Mouse (Mus musculus): ENCODE results near the gene Nupl1. TPM values are rescaled to one million over a fixed set of nuclear protein-coding genes. Genes with fewer than 3 reads are reported as not detected.

Nupl1 gene
- total RNA-seq (2021) = under 1 TPM in 1 of 2 experiments, not detected in 1; 0.12 TPM

DNA sequence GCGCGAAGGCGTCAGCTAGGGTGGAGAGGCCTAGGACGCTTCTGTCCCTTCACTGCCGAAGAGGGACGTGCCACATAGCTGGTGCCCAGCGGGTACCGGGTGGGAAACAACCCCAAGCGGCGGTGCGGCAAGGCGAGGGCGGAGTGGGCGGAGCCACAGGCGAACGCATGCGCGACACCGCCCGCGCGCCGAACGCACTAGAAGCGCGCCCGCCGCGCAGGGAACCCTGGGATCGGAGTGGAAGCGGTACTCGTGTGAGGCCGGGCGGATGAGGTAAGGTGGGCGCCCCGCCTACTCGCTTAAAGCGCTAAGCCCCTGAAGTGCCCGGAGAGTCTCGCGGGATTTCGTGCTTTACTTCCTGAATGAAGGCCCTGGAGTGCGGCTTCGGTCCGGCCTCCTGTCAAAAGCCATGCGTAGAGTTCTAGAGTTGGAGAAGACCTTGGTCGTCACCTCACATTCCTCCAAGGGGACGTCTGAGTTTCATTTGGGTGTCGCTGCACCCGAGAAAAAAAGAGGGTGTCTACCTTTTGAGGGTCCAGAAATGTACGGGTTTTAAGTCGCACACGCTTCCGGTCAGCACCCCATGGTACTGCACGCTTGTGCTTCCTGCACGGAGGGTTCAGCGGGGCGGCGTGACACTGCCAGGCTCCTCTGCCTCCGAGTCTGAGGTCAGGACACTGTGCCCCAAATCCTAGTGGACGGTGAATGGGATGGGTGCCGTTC, at the start of gene Nupl1, which contains the start of gene Gm49336:
Gene Nupl1, minus strand, starts transcription at position 151 of the 723 bp plus-strand sequence.
Gene Gm49336, minus strand, starts transcription at position 227 of the 723 bp plus-strand sequence.
- DNase-seq (ENCODE audit: extremely low spot score in 1 of 2, low spot score in 1 of 2) = peak; percentile 91

DNA sequence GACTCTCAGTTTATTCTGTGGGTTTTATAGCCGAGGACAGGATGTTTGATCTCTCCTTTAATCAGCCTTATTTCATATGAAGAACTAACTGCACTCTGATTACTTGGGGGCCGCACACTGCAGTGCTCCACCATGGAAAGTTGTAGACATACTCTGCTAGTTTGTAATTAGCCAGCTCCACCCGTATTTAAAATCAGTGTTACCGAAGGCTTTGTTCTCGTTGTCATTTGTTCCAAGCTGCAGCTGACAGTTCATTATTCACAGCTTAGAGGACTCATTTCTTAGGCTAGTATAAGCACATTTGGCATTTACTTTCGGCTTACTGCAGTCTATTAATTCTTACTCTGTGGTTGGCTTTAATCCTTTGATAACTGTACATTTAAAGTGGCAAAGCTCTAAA, 49.8 kb upstream of the Nupl1 start:
- no peak for DNase-seq (ENCODE audit: extremely low spot score in 1 of 2, low spot score in 1 of 2)

DNA sequence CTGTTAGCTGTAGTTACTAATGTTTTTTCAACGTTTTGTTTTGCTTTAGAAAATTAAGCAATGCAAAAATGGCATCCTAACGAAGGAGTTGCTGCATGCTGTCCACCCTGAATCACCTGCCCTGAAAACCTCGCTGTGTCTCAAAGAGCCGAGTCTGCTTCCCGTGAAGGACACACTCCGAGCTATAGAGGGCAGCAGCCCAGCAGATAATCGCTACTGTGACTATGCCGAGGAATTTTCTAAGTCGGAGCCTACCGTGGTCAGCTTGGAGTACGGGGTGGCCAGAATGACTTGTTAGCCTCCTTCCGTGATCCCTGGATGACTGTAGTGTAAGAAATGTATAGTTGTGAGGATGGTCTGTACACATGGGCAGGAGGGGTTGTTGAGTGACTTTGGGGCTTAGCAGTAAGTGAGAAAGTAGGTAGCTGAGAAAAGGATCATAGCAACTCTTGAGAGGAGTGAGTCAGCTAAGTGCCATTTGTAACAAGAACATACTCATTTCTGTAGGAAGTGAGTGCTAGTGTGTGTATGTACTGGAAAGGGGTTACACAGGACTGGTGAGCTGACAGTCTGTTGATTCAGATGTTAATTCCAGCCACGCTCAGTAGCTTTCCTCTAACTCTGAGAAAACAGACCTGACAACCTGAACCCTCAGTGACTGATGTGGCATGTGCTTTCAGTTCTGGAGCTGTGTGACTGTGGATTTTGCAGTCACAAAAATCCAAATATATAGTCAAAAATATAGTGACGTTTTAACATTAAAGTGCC, 49.2 kb upstream of the Nupl1 start:
- DNase-seq (ENCODE audit: extremely low spot score in 1 of 2, low spot score in 1 of 2) = no peak

DNA sequence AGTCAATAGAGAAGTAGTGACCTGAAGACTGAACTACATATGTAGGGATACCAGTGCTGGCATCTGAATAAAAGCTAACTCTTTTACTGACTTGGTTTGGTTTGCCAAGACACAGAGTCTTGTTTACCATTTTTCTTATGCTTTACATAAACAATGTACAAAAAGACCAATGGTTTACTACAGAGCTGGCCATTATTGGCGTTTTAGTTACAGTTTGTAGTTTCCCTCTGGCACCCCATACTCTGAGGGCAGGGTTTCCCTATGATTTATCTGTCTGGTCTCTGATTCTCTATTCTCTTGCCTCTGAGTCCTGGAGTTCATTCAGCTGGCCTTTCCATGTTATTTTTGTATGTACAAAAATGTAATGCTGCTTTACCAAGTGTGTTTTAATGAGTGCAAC, 44.3 kb upstream of the Nupl1 start:
- no peak for DNase-seq (ENCODE audit: extremely low spot score in 1 of 2, low spot score in 1 of 2)

DNA sequence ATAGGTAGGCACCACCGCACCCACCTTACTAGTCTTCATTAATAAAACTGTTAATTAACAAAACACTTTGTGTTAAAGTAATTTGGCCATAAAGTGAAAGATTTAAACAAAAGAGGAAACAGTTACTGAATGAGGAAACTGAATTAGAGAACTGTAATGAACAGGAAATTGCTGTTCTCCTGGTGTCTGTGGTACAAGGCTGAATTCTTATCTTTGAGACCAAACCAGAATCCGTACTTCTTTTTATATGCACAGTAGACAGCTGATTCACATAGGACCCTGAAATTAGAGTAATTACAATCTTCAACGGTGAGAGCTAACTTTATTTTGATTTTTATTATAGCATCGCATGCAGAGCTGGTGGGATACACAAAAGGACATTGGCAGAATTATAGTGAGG, 39.1 kb upstream of the Nupl1 start:
- no peak for DNase-seq (ENCODE audit: extremely low spot score in 1 of 2, low spot score in 1 of 2)

DNA sequence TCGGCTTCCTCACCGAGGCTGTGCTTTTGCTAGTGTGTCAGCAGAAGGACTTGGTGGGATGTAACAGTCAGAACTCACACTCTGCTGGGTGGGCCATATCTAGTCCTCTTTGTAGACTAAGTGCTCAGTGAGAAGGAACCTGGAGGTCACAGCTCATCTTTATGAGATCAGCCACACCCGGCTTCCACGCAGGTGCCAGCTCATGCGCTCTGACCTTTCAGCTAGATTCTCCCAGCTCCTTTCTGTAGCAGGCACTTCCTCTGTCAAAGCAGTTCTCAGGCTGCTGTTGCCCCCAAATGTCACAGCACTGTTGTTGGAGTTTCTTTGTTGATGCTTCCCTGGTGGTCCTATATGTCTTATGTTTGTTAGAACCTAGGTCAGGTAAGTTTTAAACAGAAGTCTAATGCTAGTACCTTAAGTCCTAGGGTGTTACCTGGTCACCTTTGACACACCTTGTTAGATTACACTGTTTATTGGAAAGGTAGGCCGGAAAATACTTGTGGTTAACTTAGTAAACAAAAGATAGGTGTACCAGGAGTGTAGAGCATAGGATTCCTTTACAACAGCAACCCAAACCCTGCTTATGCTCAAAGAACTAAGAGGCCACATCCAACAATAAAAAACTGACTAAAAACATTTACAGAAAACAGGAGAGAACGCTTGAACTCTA, 35.1 kb upstream of the Nupl1 start:
- no peak for DNase-seq (ENCODE audit: extremely low spot score in 1 of 2, low spot score in 1 of 2)

DNA sequence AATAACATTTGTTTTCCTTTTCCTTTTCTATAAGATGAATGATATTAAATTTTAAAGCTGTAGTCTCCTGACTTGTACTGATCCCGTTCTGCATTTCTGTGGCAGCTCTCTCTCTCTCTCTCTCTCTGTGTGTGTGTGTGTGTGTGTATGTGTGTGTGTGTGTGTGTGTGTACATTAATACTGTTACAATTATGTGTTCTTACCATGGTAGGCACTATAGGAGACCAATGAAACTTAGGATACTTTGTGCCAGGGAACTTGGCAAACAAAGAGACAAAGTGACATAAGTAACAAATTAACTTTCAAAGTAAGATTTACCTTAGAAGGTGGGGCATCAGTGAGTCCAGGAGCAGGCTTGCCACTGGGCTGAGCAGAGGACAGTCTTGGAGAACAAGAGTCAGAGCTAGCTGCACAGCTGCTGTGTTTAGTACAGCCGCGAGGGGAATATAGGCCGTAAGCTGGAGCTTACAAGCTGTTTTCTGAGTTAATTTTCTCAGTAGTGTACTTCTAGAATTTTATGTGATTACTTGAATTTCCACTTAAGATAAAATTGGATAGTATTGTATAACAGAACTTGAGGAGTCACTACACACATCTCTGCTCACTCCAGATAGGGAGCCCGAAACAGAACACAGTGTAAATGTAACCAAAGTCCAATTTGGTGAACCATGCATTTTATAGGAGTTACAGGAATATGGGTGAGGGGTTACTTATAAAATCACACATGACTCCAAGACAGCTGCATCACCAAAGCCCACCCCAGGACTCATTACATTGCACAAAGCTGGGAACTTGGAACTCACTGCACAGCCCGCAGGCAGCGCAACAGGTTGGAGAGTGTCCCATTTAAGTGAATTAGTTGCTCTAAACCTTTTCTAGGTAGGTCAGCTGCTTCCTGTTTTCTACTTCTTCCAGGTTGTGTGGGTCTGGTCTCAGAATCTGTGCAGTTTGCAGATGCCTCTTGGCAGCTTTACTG, 24.4 kb upstream of the Nupl1 start:
- DNase-seq (ENCODE audit: extremely low spot score in 1 of 2, low spot score in 1 of 2) = no peak

DNA sequence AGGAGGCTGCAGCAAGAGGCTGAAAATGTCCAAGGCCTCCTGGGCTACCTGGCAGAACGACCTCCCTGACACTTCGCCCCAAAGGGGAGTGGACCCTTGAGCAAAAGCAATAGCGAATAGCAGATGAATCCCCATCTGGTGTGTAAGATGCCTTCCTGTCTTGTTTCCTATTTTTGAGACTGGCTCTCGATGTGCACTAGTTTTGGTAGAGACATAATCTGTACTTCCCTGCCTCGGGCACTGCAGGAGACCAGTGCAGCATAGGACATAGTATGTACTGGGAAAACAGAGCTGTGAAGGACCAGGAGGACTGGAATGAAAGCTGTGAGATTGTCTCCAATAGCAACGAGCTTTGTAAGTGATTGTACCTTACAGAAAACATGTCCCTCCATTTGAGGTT, 22.1 kb upstream of the Nupl1 start:
- DNase-seq (ENCODE audit: extremely low spot score in 1 of 2, low spot score in 1 of 2) = no peak

DNA sequence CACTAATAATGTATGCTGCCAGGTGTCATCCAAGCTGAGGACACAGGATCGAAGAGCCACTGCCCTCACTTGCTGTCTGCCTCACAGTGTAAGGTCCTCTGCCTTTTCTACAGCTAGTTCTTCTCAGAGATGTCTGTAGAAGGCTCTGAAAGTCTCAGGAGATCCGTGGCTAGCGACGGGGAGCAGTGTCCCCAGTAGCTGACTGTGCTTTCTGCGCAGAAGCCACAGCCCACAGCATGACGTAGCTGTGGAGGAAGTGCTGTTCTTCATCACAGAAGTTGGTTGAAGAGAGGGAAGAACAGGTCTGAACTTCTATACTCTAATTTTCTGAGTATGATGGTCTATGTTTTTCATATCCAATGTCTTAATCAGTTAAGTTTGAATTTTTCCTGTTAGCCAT, 18.1 kb upstream of the Nupl1 start:
- DNase-seq (ENCODE audit: extremely low spot score in 1 of 2, low spot score in 1 of 2) = no peak

DNA sequence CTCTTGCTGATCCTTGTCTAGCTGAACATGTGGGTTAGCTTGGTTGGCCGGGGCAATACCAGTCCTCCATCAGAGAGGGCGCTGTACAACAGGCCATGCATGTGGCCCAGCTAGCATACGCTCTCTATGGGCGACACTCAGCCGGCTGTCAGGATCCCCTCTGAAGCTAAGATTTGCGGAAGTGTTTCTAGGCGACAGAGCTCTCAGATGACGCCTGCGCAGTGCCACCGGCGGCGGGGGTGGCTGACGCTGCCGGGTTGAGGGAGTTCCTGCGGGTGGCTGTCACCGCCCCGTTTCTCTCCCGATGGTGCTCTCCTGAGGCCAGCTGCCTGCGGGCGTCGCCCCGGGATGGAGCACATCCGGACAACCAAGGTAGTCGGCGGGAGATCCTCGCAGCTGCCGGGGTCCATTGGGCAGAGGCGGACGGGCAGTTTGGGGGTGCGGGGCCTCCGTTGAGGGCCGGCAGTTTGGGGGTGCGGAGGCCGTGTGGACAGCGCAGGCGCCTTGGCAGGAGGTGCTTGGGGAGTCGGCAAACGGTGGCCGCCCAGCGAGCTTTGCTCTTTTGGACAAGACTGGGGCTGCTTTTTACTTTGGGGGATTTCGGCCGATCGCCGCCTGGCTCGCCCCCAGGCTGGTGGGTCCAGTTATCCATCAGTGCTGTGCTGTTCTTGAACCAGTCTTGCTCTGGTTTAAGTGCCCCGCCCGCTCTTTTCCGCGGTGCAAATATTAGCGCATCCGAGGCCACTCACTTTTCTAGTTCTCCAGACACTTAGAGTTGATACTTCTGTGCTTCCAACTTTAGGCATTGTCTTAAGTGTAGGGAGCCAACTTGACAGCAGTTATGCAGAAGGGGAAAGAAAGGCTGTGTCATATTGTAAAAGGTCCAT, 14.0 kb upstream of the Nupl1 start, which contains the start of gene Mtmr6:
Gene Mtmr6, plus strand, starts transcription at position 239 of the 887 bp plus-strand sequence.
- DNase-seq (ENCODE audit: extremely low spot score in 1 of 2, low spot score in 1 of 2) = peak; percentile 87 to 94

DNA sequence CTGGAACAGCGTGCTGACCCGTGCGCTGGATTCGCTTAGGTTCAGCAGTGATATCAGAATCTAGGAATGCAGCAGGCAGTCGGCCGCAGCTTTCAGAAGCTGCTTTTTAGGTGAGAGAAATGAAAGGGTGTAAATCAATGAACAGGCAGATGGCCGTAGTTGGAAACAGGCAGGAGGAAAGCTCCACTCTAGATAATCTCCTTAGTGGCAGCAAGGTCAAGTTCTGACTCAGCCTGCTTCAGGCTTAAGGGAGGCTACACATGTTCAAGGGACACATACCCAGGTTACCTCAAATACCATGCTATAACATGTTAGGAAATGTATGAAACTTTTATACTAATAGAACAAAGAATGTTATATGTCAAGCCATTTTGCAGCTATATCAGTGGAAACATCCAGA, 11.1 kb upstream of the Nupl1 start:
- DNase-seq (ENCODE audit: extremely low spot score in 1 of 2, low spot score in 1 of 2) = no peak

DNA sequence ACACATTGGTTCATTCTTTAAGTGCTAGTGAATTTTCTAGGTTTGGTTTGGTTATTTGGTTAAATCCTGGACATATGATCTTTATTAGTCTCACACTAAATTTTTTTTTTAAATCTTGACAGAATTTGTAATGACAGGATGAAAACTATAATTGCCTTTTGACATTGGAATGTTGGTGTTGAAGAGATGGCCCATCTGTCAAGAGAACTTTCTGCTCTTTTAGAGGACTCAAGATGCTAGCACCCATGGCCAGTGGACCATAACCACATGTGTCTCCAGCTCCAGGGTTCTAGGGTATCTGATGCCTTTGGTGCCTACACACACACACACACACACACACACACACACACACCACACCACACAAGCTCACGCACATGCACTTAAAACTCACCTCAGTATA, 6.6 kb upstream of the Nupl1 start:
- no peak for DNase-seq (ENCODE audit: extremely low spot score in 1 of 2, low spot score in 1 of 2)

DNA sequence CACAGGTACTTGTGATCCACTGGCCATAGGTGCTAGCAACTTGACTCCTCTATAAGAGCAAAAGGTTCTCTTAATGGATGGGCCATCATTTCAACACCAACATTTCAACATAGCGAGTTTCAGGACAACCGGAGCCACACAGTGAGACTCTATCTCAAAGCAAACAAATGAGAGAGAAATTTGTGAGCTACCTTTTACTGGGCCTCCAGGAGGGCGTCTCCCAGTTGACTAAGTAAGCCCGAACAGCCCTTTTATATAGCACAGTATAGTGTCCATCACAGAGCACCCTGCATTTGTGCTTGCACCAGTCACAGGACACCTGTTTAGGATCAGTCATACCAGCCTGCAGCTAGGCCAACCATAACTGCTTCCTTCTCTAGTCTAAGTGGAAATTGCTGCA, 5.9 kb upstream of the Nupl1 start:
- no peak for DNase-seq (ENCODE audit: extremely low spot score in 1 of 2, low spot score in 1 of 2)

DNA sequence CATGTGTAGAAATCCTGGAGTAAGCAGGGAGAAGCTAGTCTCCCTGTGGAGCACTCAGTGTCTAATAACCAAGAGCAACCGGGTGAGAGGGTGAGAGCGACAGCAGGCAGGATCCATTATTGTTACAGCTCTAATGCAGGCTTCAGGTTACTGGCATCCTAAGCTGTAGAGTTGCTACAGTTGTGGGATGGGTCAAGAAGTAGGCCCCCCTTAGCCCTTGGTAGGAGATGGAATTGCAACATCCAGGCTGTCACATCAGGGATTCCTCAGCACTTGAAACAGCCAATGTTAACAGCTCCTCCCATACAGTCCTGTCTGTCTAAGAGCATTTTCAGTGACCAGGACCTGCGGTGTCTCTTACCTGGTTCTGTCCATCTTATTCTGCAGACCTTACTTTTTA, 5.1 kb upstream of the Nupl1 start:
- DNase-seq (ENCODE audit: extremely low spot score in 1 of 2, low spot score in 1 of 2) = no peak

DNA sequence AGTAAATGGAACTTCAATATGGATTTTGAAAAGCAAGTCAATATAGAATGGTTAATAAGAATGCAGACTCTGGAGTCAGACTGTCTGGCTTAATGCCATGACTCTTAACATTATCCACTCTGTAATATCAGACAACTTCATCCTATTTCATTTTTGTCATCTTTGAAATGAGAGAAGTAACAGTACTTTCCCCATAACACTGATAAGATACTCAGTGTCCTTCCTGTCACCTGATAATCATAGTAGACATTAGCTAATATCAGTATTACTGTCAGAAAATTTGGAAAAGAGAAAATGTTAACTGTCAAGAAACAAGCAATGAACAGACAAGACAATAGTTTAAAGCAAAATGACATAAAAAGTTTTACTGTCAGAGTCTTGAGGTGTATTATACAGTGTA, 3.5 kb upstream of the Nupl1 start:
- DNase-seq (ENCODE audit: extremely low spot score in 1 of 2, low spot score in 1 of 2) = no peak

DNA sequence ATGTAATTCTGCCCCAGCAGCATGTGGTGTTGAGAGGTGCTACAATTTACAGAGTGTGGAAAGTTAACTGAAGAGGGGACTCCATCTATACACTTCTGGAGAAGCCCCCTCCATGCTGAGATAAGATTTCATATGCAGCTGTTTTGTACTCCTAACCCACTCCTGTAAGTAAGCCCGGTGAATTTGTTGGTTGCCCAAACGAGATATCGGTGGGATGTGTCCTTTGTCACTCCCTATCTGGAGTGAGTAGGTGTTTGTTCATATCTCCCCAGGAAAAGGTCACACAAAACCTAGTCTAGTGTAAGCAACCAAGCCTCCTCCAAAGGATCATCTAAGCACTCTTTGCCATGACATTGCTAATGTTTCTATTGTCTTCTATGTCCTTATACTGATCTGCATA, 2.2 kb upstream of the Nupl1 start:
- no peak for DNase-seq (ENCODE audit: extremely low spot score in 1 of 2, low spot score in 1 of 2)

DNA sequence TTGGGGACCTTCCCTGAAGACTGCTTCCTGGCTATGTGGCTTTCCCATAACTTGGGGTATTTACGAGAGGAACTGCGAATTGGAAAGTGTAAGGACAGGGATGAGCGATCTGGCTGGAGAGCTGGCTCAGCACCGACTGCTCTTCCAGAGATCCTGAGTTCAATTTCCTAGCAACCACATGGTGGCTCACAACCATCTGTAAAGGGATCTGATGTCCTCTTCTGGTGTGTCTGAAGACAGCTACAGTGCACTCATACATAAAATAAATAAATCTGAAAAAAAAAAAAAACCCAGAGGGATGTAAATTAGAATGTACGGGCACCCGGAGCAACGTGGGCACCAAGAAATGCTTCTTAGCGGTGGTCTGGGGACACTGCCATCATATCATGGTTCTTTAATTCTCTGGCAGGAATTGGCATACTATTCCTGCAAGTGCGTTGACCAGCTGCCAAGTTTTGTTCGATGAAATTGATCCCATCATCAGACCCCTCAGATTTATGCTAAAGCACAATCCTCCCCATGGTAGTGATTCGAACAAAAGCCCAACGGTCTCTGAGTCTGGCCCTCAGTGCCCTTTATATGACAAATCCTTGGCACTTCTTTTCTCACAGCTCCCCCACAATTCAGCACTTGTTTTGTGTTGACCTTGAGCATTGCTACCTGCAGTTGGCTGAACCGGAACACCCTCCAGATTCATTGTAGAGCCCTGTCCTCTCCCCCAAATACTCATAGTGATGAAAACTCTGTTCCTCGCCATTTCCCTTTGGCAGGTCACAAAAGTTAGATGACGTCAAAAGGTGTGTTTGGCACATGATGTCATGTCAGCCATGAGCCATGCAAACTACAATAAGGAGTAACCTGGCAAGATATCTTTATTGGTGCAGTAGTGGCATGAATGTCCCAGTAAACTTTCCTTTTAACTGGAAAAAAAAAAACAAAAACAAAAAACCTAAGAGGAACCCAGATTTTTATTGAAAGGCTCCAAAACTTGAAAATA, 1.1 kb upstream of the Nupl1 start:
- DNase-seq (ENCODE audit: extremely low spot score in 1 of 2, low spot score in 1 of 2) = peak in 1 of 2 experiments; percentile 13

DNA sequence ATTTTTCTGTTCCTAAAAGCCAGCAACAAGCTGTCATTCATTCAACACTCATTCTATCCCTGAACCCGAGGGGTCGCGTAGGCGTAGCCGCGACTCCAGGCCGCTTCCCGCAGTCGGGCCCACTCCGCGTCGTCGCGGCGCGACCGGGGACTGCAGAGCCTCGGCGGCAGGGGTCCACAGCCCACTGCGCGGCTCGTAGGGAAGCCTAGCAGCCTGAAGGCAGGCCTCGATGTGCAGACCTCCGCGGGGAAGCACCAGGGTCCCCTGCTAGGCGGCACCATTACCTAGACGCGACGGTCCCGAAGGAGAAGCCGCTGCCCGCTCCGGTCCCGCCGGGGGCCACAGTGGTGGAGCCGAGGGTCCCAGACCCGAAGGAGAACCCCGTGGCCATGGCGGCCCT, 352 bp downstream of the Nupl1 start:
- no peak for DNase-seq (ENCODE audit: extremely low spot score in 1 of 2, low spot score in 1 of 2)

Measured in layer of hippocampus, postnatal 25 days (tissue).